Mouse (Mus musculus) forebrain, embryonic 10.5 days (tissue): ENCODE data around the gene Smg9. TPM values are rescaled to one million over a fixed set of nuclear protein-coding genes. Genes with fewer than 3 reads are reported as not detected.

Source experiments
- DNase-seq: peaks from one replicate; pipeline ENCODE4 v3.0.0-alpha.2; 2017; ENCODE audit warnings: low spot score; ENCODE audit errors: extremely low spot score
- H3K27ac ChIP-seq: fragments of 300-500 bp; sonication (generic); 2 replicates; pipeline ENCODE4 v1.5.1; 2016; ENCODE audit warnings: mild to moderate bottlenecking
- H3K27me3 ChIP-seq: fragments of 300-500 bp; sonication (generic); 2 replicates; pipeline ENCODE4 v1.6.1; 2016; ENCODE audit warnings: mild to moderate bottlenecking; ENCODE audit not compliant: poor library complexity, severe bottlenecking
- H3K36me3 ChIP-seq: fragments of 300-500 bp; sonication (generic); replicated peaks from 2 replicates; pipeline ENCODE4 v1.6.1; 2016; ENCODE audit warnings: mild to moderate bottlenecking, moderate library complexity
- H3K4me1 ChIP-seq: fragments of 300-500 bp; sonication (generic); 2 replicates; pipeline ENCODE4 v1.6.1; 2016
- H3K4me3 ChIP-seq: fragments of 300-500 bp; sonication (generic); 2 replicates; pipeline ENCODE4 v1.5.1; 2016; ENCODE audit warnings: mild to moderate bottlenecking, moderate library complexity
- H3K9me3 ChIP-seq: fragments of 300-500 bp; sonication (generic); 2 replicates; pipeline ENCODE4 v1.6.1; 2016; ENCODE audit warnings: mild to moderate bottlenecking, moderate library complexity
- WGBS: fragments of 180-500 bp; shearing (Covaris S2); methylation state at CpG from one replicate; pipeline ENCODE4 v1.1.7; 2016; 5-methylcytosine and 5-hydroxymethylcytosine counted together
- polyA plus RNA-seq: library from polyadenylated mRNA; unstranded; fragments of >200 nt; fragmentation: Nextera tagmentation; extraction: Ambion mirVana; gene quantifications from 2 replicates; pipeline ENCODE4 v1.2.1, GENCODE M21; 2016

Gene Smg9
- polyA plus RNA-seq, 1 experiment from 2014 or later, result 26.5 TPM

DNA sequence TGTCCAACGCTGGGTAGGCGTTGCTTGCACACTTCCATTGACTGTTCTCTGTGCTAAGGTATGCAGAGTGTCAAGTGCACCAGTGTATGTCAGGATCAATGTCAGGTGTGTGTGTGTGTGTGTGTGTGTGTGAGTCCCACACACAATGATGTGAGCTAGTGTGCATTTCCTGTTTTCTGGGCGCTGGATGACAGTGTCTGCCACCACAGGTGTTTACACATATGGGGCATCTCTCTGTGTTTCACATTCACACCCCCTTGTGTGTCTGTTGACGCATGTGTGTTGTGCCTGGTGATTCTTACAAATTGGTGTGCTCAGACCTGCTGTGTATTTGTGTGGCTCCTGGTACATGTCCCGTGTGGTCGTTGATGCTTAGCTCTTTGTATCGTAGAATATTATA lies 30.5 kb upstream of the Smg9 start:
- DNase-seq, result no peak
- H3K4me1 ChIP-seq, result peaks cover 20% of the 10 kb centered on the region
- H3K36me3 ChIP-seq, result no peaks in the 10 kb centered on the region
- 91% methylated on average over 7 of the region's 7 CpGs for WGBS
- 0 out of 2 replicates have a peak, but pooled peaks cover 3% of the 10 kb centered on the region for H3K27me3 ChIP-seq
- H3K9me3 ChIP-seq, result no peaks in the 10 kb centered on the region
- no peak overlapping the region for H3K4me3 ChIP-seq
- H3K27ac ChIP-seq, result no peak overlapping the region

DNA sequence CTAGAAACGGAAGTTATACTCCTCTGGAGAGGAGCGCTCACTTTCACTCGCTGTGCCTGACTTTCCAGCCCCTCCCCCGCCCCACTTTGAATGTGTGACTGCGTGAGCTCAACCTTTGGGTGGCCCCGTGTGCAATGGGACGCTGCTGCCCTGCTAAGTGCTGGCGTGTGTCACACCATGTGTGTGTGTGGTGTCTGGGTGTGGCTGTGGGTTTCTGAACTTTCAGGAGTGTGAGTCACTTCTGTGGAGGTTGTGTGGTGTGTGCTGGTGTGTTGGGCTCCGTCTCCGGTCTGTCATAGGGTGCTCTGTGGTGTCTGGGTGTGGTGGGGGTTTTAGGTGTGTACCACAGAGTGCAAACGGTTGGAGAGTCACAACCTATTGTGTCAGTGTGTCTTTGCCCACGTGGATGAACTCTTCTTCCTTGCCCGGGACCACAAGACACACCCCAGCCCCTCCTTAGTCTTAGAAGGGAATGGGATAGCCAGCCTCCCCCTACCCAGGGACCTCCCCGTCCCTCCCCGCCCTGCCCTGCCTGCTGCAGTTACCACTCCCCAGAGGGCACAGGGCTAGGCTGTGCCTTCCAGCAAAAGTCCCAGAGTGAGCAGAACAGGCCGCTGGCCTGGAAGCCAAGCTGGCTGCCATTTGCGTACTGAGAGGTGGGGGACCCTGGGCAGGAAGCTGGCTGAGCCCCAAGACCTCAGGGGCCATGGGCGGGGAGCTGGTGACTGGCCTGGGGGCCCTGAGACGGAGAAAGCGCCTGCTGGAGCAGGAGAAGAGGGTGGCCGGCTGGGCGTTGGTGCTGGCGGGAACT lies 29.5 kb upstream of the Smg9 start, which contains the start of gene Kcnn4:
Gene Kcnn4, plus strand, starts transcription at position 533 of the 811 bp plus-strand sequence.
- Histone ChIP-seq H3K4me3 (peak within 1 kb of the TSS; percentile 26), H3K27ac (peak within 1 kb of the TSS; percentile 79)
- no peak for DNase-seq

DNA sequence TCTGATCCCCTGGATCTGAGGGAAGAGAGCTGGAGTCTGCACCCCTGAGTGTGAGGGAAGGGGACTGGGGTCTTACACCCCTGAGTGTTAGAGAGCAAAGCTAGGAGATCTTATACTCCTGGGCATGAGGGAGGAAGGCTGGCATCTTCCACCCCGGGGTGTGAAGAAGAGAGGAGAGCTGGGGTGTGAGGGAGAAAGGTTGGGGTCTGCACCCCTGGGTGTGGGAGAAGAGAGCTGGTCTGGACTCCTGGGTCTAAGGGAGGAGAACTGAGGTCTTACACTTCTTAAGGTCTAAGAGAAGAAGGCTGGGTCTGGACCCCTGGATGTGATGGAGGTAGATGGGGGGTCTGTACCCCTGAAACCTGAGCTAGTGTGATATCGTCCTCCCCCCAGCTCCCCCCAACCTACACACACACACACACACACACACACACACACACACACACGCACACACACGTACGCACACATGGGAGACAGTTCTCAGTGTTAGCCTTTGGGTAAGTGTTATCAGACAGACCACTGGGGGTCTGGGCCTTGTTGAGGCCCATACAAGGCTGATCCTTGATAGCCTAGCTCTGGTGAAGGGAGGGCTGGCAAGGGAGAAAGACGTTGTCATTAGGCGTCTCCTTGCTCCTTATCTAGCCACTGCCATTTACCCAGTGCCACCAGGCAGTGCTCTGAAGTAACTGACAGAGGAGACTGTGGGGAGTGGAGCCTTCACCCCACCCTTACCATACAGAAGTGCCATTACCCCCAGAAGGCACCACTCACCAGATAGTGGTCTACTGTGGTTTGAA lies 28.2 kb upstream of the Smg9 start:
- no peaks in the 10 kb centered on the region for H3K27me3 ChIP-seq
- DNase-seq, result no peak
- WGBS, result 87% methylated on average over 7 of the region's 7 CpGs
- H3K4me3 ChIP-seq, result peak overlapping the region; percentile 26
- H3K36me3 ChIP-seq, result no peaks in the 10 kb centered on the region
- no peaks in the 10 kb centered on the region for H3K9me3 ChIP-seq
- peak overlapping the region; percentile 79 for H3K27ac ChIP-seq
- H3K4me1 ChIP-seq, result peaks cover 17% of the 10 kb centered on the region

More for the DNA sequence above, 29.5 kb upstream of the Smg9 start, which contains the start of gene Kcnn4:
- H3K4me1 ChIP-seq, result peaks cover 22% of the 10 kb centered on the region
- H3K36me3 ChIP-seq, result no peaks in the 10 kb centered on the region
- H3K9me3 ChIP-seq, result no peaks in the 10 kb centered on the region
- 50% methylated on average over 23 of the region's 23 CpGs for WGBS
- 0 out of 2 replicates have a peak, but pooled peaks cover 3% of the 10 kb centered on the region for H3K27me3 ChIP-seq

DNA sequence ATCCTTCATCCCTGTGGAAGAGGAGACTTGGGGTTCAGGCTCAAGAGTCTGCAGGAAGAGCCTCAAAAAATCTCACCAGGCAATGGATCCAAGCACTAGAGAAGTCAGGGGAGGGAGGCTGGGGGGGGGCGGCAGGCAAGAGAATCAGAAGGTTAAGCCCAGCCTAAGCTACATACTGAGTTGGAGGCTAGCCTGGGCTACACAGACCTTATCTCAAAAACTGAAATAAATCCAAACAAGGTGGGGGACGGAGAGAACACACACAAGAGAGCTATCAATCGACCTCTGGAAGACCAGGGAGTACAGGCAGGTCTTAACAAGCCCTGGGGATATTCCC lies 27.6 kb upstream of the Smg9 start:
- no peak for DNase-seq
- peaks cover 18% of the 10 kb centered on the region for H3K4me1 ChIP-seq
- H3K27ac ChIP-seq, result peak overlapping the region; percentile 79; the same call in 1 of the 2 replicates
- no peaks in the 10 kb centered on the region for H3K36me3 ChIP-seq
- 72% methylated on average over 3 of the region's 3 CpGs for WGBS
- no peaks in the 10 kb centered on the region for H3K9me3 ChIP-seq
- H3K27me3 ChIP-seq, result peaks cover 5% of the 10 kb centered on the region
- H3K4me3 ChIP-seq, result peak overlapping the region; percentile 14

DNA sequence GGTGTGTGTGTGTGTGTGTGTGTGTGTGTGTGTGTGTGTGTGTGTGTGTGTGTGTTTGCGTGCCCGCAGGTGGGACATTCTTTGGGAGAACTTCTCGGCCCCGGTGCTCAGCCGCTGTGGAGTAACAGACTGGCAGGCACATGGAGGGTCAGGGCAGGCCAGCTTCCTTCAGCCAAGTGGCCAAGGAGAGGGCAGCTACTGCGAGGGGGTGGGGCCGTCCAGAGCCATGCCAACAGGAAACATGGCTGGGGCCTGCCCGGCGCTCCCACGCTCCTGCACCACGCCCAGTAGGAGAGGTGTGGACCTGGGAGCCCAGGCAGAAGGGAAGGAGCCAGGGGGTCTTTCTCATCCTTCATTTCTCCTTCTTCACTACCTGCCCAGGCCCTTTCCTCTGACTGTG lies 27.1 kb upstream of the Smg9 start:
- no peak for DNase-seq
- WGBS, result 90% methylated on average over 11 of the region's 11 CpGs
- peaks cover 23% of the 10 kb centered on the region for H3K4me1 ChIP-seq
- H3K27me3 ChIP-seq, result peaks cover 10% of the 10 kb centered on the region
- H3K36me3 ChIP-seq, result no peaks in the 10 kb centered on the region
- H3K9me3 ChIP-seq, result no peaks in the 10 kb centered on the region
- no peak overlapping the region; the same call in 1 of the 2 replicates for H3K4me3 ChIP-seq
- peak overlapping the region; percentile 79; the same call in 1 of the 2 replicates for H3K27ac ChIP-seq

DNA sequence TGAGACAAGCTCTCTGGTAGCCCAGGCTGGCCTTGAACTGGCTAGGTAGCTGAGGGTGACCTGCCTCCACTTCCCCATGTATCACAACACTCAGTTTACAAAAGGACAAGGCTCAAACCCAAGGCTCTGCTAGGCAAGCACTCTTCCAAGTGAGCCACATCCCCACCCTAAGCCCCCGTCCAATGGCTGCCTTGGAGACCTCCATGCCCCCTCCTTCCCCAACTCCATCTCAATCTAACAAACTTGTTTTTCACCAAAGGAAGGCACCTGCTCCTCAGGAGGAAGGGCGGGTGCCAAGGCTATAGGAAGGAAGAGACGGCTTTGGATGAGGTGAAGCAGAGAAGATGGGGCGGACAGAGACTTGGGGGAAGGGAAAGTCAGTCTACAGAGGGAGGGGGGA lies 26.6 kb upstream of the Smg9 start:
- Histone ChIP-seq H3K27me3 (peaks cover 15% of the 10 kb centered on the region), H3K9me3 (no peaks in the 10 kb centered on the region), H3K27ac (peak overlapping the region; percentile 79), H3K36me3 (no peaks in the 10 kb centered on the region), H3K4me1 (peaks cover 28% of the 10 kb centered on the region), H3K4me3 (no peak overlapping the region; the same call in 1 of the 2 replicates)
- no peak for DNase-seq
- WGBS, result 77% methylated on average over 4 of the region's 4 CpGs

DNA sequence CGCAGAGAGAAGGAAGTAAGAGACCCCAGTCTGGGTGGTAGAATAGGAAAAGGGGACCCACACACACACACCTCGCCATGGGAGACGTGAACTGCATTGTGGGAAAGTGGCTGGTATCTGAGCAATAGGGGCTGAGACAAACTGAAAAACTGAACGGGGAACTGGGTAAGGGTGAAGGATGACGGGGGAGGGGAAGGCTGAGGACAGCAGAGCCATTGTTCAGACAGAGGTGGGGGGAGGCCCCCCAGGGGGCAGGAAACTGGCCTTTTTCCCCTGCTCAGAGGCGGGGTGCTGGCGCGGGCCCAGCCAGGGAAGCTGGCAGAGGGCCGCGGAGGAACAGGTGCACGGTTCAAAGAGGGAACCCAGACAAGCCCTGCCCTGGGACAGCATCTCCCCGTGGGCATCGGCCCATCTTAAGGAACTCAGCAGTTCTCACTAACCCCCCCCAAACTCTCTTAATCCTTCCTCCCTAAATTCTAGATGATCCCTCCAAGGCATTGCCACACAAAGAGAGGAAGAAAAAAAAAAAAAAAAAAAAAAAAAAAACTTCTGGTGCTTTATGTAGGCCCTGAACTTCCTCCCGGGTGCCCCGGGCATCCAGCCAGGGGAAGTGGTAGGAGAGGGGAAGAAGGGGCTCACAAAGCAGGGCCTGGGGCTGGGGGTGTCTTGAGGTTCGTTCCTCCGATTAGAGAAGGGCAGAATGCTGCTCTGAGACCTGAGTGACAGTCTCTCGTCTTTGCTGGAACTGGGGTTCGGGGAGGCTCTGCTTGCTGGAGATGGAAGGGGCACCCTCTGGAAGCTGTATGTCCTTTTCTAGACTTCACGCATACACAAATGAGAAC lies 25.7 kb upstream of the Smg9 start:
- no peak for DNase-seq
- Histone ChIP-seq H3K4me1 (peaks cover 32% of the 10 kb centered on the region), H3K9me3 (no peaks in the 10 kb centered on the region), H3K27ac (peak overlapping the region; percentile 79), H3K27me3 (peaks cover 20% of the 10 kb centered on the region), H3K36me3 (no peaks in the 10 kb centered on the region), H3K4me3 (no peak overlapping the region)
- 46% methylated on average over 20 of the region's 20 CpGs for WGBS

DNA sequence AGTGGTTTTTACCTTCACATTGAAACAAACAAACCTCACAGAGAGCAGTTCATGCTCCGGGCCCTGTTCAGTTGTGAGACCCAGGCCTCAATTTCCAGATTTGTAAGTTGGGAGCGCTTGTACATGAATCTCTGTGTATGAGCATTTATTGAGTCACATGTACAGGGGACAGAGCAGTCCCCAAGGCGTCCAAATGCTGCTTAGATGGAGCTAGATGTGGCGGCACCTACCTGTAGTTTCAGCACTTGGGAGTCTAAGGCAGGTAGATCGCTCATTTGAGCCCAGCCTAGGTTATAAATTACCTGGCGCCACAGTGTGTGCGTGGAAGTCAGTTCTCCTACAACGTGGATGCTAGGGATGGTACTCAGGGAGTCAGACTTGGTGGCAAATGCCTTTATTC lies 23.0 kb upstream of the Smg9 start:
- H3K27ac ChIP-seq, result peak overlapping the region; percentile 82; the same call in 1 of the 2 replicates
- no peaks in the 10 kb centered on the region for H3K9me3 ChIP-seq
- peaks cover 36% of the 10 kb centered on the region for H3K4me1 ChIP-seq
- DNase-seq, result no peak
- H3K36me3 ChIP-seq, result no peaks in the 10 kb centered on the region
- no peak overlapping the region for H3K4me3 ChIP-seq
- 89% methylated on average over 8 of the region's 8 CpGs for WGBS
- peaks cover 20% of the 10 kb centered on the region for H3K27me3 ChIP-seq

DNA sequence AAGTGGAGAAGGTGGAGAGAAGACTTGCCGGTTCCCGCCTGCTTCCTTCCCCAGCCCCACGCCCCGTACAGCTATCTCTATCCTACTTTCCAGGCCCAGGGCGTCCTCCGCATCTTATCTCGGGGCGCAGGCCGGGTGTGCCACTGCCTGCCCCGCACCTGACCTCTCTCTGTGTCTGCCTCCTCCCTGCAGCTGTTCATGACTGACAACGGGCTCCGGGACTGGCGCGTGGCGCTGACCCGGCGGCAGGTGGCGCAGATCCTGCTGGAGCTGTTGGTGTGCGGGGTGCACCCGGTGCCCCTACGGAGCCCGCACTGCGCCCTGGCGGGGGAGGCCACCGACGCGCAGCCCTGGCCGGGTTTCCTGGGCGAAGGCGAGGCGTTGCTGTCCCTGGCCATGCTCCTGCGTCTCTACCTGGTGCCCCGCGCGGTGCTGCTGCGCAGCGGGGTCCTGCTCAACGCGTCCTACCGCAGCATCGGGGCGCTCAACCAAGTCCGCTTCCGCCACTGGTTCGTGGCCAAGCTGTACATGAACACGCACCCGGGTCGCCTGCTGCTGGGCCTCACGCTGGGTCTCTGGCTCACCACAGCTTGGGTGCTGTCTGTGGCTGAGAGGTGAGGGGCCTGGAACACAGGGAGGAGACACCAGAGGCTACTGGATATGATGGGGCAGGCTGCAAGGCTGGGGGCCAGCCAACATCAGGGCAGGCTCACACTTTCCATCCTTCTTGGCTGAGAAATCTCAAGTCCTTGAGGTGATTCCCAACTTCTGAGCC lies 22.1 kb upstream of the Smg9 start:
- 8% methylated on average over 49 of the region's 49 CpGs for WGBS
- peak; percentile 63 for DNase-seq
- Histone ChIP-seq H3K4me3 (peak overlapping the region; percentile 50), H3K27ac (peak overlapping the region; percentile 82), H3K27me3 (peaks cover 20% of the 10 kb centered on the region), H3K36me3 (no peaks in the 10 kb centered on the region), H3K4me1 (peaks cover 36% of the 10 kb centered on the region), H3K9me3 (no peaks in the 10 kb centered on the region)

DNA sequence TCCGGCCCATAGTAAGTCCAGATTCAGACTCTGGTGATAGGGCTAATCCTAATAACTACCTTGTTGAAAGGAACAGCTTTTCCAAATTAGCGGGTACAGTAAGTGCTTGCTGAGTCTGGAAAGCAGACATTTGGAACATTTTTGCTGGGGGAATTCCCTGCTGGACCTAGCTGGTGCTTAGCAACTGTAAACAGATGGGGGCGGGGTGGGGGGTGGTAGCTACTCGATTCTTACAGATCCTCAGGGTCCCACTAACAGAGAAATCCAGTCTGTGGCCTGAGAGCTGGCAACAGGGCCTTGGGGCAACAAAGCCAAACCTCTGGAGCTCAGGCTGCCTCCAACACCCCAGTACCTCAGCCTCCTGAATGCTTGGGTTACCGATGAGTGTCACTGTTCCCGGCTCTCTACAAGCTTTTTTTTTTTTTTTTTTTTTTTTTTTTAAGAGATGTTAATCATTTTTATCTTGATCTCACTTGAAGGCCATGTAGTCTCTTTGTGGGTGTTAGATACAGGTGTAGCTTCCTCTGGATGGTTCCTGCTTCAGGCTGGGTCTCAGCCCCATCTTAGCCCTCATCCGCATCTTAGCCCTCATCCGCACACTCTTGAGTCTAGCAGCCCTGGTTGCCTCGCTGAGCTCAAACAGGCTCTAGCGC lies 21.2 kb upstream of the Smg9 start:
- no peak for DNase-seq
- Histone ChIP-seq H3K4me3 (no peak overlapping the region), H3K9me3 (no peaks in the 10 kb centered on the region), H3K27me3 (peaks cover 20% of the 10 kb centered on the region), H3K4me1 (peaks cover 35% of the 10 kb centered on the region), H3K27ac (no peak overlapping the region), H3K36me3 (no peaks in the 10 kb centered on the region)
- WGBS, result 79% methylated on average over 10 of the region's 10 CpGs

DNA sequence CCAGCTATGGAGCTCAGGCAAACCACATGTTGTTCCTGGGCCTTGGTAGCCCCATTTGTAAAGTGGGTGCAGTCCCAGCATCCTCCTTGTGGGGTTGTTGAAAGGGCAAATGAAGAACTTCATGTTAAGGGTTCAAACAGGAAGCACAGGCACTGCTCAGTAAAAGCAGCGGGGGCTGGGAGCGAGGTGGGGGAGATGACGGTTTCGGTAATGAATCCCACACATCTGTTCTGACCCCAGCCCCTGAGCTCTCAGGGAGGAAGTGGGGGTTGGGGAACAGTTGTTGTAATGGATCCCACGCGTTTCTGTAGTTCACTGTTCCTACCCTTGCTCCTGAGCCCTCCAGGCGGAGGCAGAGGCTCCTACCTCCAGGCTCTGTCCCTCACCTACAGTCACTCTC lies 19.5 kb upstream of the Smg9 start:
- H3K27me3 ChIP-seq, result peaks cover 33% of the 10 kb centered on the region
- H3K9me3 ChIP-seq, result no peaks in the 10 kb centered on the region
- peak overlapping the region; percentile 70 for H3K27ac ChIP-seq
- DNase-seq, result peak; percentile 17
- 58% methylated on average over 7 of the region's 7 CpGs for WGBS
- H3K36me3 ChIP-seq, result no peaks in the 10 kb centered on the region
- H3K4me3 ChIP-seq, result no peak overlapping the region
- H3K4me1 ChIP-seq, result peaks cover 30% of the 10 kb centered on the region
